Mouse (Mus musculus): ENCODE results near the gene Eid3.

DNA sequence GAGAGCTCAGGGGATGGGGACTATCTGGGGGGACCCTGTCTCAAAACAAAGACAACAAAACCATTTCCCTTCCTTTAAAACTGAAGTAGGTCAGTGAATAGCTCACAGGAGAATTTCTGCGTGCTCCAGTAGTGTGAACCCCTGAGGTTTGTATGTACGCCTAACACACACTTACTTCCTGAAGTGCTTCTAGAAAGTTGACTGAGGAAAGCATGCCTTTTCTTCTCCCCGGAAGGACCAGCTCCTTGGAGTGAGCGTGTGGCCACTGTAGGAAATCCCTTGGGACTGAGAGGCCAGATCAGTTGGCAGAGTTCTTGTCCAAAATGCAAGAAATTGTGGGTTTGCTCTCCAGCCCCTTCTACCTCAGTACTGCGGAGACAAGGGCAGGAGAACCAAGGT is 16.1 kb upstream of the Eid3 start:
- no peak for TF ChIP-seq EP300 (IDR thresholded peaks at IDR 0.05; ENCODE audit: low read length)
- no peak for TF ChIP-seq CTCF (conservative IDR thresholded peaks at IDR 0.05 in 1 of 2, IDR thresholded peaks at IDR 0.05 in 1 of 2; ENCODE audit: low read depth in 2 of 2, low read length in 2 of 2)
- TF ChIP-seq ZNF384 (IDR thresholded peaks at IDR 0.05; ENCODE audit: low read depth, low read length), result no peak
- no peak for TF ChIP-seq JUND (conservative IDR thresholded peaks at IDR 0.05; ENCODE audit: low read depth, low read length)
- TF ChIP-seq ELF1 (IDR thresholded peaks at IDR 0.05; ENCODE audit: low read depth, low read length), result no peak
- no peak for TF ChIP-seq SMC3 (IDR thresholded peaks at IDR 0.05; ENCODE audit: low read depth, low read length)
- TF ChIP-seq TBP (conservative IDR thresholded peaks at IDR 0.05; ENCODE audit: low read depth, low read length), result no peak
- no peak for TF ChIP-seq MAFK (IDR thresholded peaks at IDR 0.05; ENCODE audit: insufficient replicate concordance, low read length)
- no peak for TF ChIP-seq USF2 (conservative IDR thresholded peaks at IDR 0.05; ENCODE audit: low read depth, low read length)
- no peak for TF ChIP-seq MAZ (IDR thresholded peaks at IDR 0.05; ENCODE audit: low read depth, low read length)
